Comparison of ENCODE assay signal across 9 mouse cellular contexts in the genomic region with DNA sequence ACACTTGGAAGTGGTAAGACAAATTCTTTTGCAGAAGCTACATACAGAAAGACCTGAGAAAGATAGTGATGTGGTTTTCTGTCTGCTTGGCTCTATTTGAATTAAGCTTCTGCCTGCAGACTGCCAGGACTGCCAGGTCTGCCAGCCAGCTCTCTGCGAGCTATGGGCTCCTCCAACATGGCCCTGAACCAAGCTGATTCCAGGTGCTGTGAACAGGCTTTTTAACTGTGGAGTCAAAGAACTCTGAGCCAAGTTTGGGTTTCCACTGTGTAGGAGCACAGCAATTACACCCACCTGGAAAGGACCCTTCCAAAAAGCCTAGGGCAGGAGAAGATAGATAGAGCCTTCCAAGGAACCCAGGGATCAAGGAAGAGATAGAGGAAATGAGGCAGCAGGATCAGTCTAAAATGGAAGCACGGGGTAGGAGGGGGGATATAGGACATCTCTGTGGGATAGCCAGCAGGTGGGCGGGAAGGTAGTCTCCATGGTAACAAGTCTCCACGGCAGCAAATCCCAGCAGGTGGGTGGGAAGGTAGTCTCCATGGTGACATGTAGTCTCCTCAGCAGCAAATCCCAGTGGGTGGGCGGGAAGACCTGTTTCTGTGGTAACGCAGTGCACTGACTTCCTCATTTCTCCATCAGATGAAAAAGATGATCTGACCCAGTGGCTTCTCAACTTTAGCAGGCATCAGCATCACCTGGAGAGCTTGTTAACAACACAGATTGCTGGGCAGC. TPM values are rescaled to one million over a fixed set of nuclear protein-coding genes. Genes with fewer than 3 reads are reported as not detected.
DNase-seq lines count a peak whose midpoint lies in the region; ATAC-seq lines count a peak whose summit lies in the region.
"Had no signal": no experiment of that assay in that cellular context is flagged by ENCODE, and none has a peak within 500 bp of the region (broad histone marks: within the 10 kb centered on the region; RNA-seq: fewer than 3 reads in every experiment).

No protein-coding gene starts in this region.

- no peaks in the 10 kb centered on the region for H3K27me3 ChIP-seq in hindbrain, embryonic 13.5 days
- peaks cover 94% of the 10 kb centered on the region for H3K27me3 ChIP-seq in midbrain, embryonic 10.5 days (ENCODE audit: low read depth, poor library complexity, severe bottlenecking)

- peaks cover 55% of the 10 kb centered on the region for H3K36me3 ChIP-seq in hindbrain, embryonic 13.5 days
- H3K36me3 ChIP-seq in midbrain, embryonic 10.5 days: peaks cover 36% of the 10 kb centered on the region

- H3K9ac ChIP-seq in hindbrain, embryonic 13.5 days: no peak overlapping the region
- H3K9ac ChIP-seq: limb, embryonic 12.5 days had no signal

- H3K27ac ChIP-seq in hindbrain, embryonic 13.5 days: no peak overlapping the region
- no peak overlapping the region; the same call in 1 of the 2 replicates for H3K27ac ChIP-seq in midbrain, embryonic 10.5 days (replicated peaks)
- H3K27ac ChIP-seq: limb, embryonic 12.5 days had no signal

- WGBS in hindbrain, embryonic 13.5 days: 26% methylated on average over 6 of the region's 6 CpGs
- 37% methylated on average over 6 of the region's 6 CpGs for WGBS in midbrain, embryonic 10.5 days

- peaks cover 7% of the 10 kb centered on the region; the same call in 1 of the 2 replicates for H3K4me1 ChIP-seq in hindbrain, embryonic 13.5 days (replicated peaks)
- peaks cover 14% of the 10 kb centered on the region for H3K4me1 ChIP-seq in midbrain, embryonic 10.5 days
- H3K4me1 ChIP-seq: limb, embryonic 12.5 days had no signal

- ATAC-seq in common myeloid progenitor, adult 5-6 weeks (replicated peaks; ENCODE audit: low read depth, poor library complexity, severe bottlenecking): peak; percentile 63
- ATAC-seq in hindbrain, embryonic 13.5 days (ENCODE audit: low FRiP score): peak; percentile 65; the same call in 1 of the 2 replicates

- no peak overlapping the region for H3K4me2 ChIP-seq in hindbrain, embryonic 13.5 days
- H3K4me2 ChIP-seq: limb, embryonic 12.5 days had no signal

- peak; percentile 34 to 38 for DNase-seq in B cell, adult 2 months
- DNase-seq in midbrain, embryonic 10.5 days (ENCODE audit: low spot score): peak; percentile 44
- DNase-seq in gastrocnemius, adult 18-20 months (ENCODE audit: low spot score): no peak
- DNase-seq in MN1 (ENCODE audit: low spot score): no peak
- no peak for DNase-seq in heart, adult 18-20 months
- DNase-seq in adrenal gland, adult 18-20 months (ENCODE audit: low spot score in 2 of 2): no peak

- H3K9me3 ChIP-seq in hindbrain, embryonic 13.5 days: no peaks in the 10 kb centered on the region
- H3K9me3 ChIP-seq in midbrain, embryonic 10.5 days (replicated peaks): no peaks in the 10 kb centered on the region
- H3K9me3 ChIP-seq: limb, embryonic 12.5 days had no signal

- H3K4me3 ChIP-seq in hindbrain, embryonic 13.5 days: no peak overlapping the region
- no peak overlapping the region for H3K4me3 ChIP-seq in midbrain, embryonic 10.5 days
- H3K4me3 ChIP-seq: limb, embryonic 12.5 days had no signal

RNA-seq across cellular contexts. Expression of a gene that starts 14.8 kb away (rescaled TPM):
- not detected in 2 replicates for total RNA-seq in common myeloid progenitor, adult 5-6 weeks (2017)
- polyA plus RNA-seq in hindbrain, embryonic 13.5 days (2015; fragmentation: Nextera tagmentation; extraction: Ambion mirVana): 60.1 and 61.2 TPM in 2 replicates
- 7.8 and 15.6 TPM in 2 replicates for polyA plus RNA-seq in midbrain, embryonic 10.5 days (2016; fragmentation: Nextera tagmentation; extraction: Ambion mirVana)
- total RNA-seq in gastrocnemius, adult 18-20 months (2021): under 1 TPM; 0.07 to 0.14 TPM
- under 1 TPM; 0.39 to 0.74 TPM for total RNA-seq in heart, adult 18-20 months (2021)
- total RNA-seq in adrenal gland, adult 18-20 months (2021): 10 to 100 TPM in 1 of 2 experiments, 1 to 10 TPM in 1; 5.7 to 15.9 TPM

RNA-seq across cellular contexts. Expression of a gene that starts 40.0 kb away (rescaled TPM):
- total RNA-seq in common myeloid progenitor, adult 5-6 weeks (2017): 23.6 and 37.1 TPM in 2 replicates
- polyA plus RNA-seq in hindbrain, embryonic 13.5 days (2015; fragmentation: Nextera tagmentation; extraction: Ambion mirVana): 26.6 and 28.6 TPM in 2 replicates
- polyA plus RNA-seq in midbrain, embryonic 10.5 days (2016; fragmentation: Nextera tagmentation; extraction: Ambion mirVana): 30.8 and 39.4 TPM in 2 replicates
- total RNA-seq in gastrocnemius, adult 18-20 months (2021): 10 to 100 TPM; 15.8 to 16.1 TPM
- 10 to 100 TPM; 13.5 to 19.1 TPM for total RNA-seq in heart, adult 18-20 months (2021)
- 10 to 100 TPM; 32.0 to 33.4 TPM for total RNA-seq in adrenal gland, adult 18-20 months (2021)

RNA-seq across cellular contexts. Expression of a gene that starts 45.0 kb away (rescaled TPM):
- total RNA-seq in common myeloid progenitor, adult 5-6 weeks (2017): not detected in 2 replicates
- not detected in 2 replicates for polyA plus RNA-seq in hindbrain, embryonic 13.5 days (2015; fragmentation: Nextera tagmentation; extraction: Ambion mirVana)
- not detected in 2 replicates for polyA plus RNA-seq in midbrain, embryonic 10.5 days (2016; fragmentation: Nextera tagmentation; extraction: Ambion mirVana)
- total RNA-seq in gastrocnemius, adult 18-20 months (2021): not detected
- not detected for total RNA-seq in heart, adult 18-20 months (2021)
- not detected for total RNA-seq in adrenal gland, adult 18-20 months (2021)
- polyA plus RNA-seq: limb, embryonic 12.5 days had no signal

RNA-seq across cellular contexts. Expression of a gene that starts 45.7 kb away (rescaled TPM):
- 35.9 and 53.9 TPM in 2 replicates for total RNA-seq in common myeloid progenitor, adult 5-6 weeks (2017)
- polyA plus RNA-seq in hindbrain, embryonic 13.5 days (2015; fragmentation: Nextera tagmentation; extraction: Ambion mirVana): 5.4 and 6.2 TPM in 2 replicates
- polyA plus RNA-seq in midbrain, embryonic 10.5 days (2016; fragmentation: Nextera tagmentation; extraction: Ambion mirVana): 3.0 and 4.1 TPM in 2 replicates
- 1 to 10 TPM; 1.1 to 1.6 TPM for total RNA-seq in gastrocnemius, adult 18-20 months (2021)
- total RNA-seq in heart, adult 18-20 months (2021): 10 to 100 TPM; 10.5 to 15.1 TPM
- 1 to 10 TPM; 4.9 to 9.0 TPM for total RNA-seq in adrenal gland, adult 18-20 months (2021)

RNA-seq across cellular contexts. Expression of a gene that starts 50.0 kb away (rescaled TPM):
- 0.27 TPM in 1 of 2 replicates, not detected in the other for total RNA-seq in common myeloid progenitor, adult 5-6 weeks (2017)
- 0.27 TPM in 1 of 2 replicates, not detected in the other for polyA plus RNA-seq in hindbrain, embryonic 13.5 days (2015; fragmentation: Nextera tagmentation; extraction: Ambion mirVana)
- not detected in 2 replicates for polyA plus RNA-seq in midbrain, embryonic 10.5 days (2016; fragmentation: Nextera tagmentation; extraction: Ambion mirVana)
- total RNA-seq in gastrocnemius, adult 18-20 months (2021): not detected
- not detected for total RNA-seq in heart, adult 18-20 months (2021)
- total RNA-seq in adrenal gland, adult 18-20 months (2021): under 1 TPM in 1 of 2 experiments, not detected in 1; 0.54 TPM
- polyA plus RNA-seq: limb, embryonic 12.5 days had no signal

Comparison
In these comparisons a context has a peak if more than half of its experiments do, and no peak if none do; other contexts are left out.
1. DNase-seq: peak in B cell, adult 2 months (2 of 2) and midbrain, embryonic 10.5 days (single experiment); none in gastrocnemius, adult 18-20 months (single experiment), MN1 (single experiment), heart, adult 18-20 months (0 of 2) and adrenal gland, adult 18-20 months (0 of 2).